Mouse (Mus musculus) spleen, adult 2 months (tissue): ENCODE results near the gene Nlgn2.

Experiments
- CTCF ChIP-seq: fragments of 200-500 bp; IDR thresholded peaks from 2 replicates; pipeline ENCODE4 v1.5.1; 2011; ENCODE audit warnings: mild to moderate bottlenecking, inconsistent platforms; ENCODE audit not compliant: insufficient read depth, insufficient read length, insufficient replicate concordance; ENCODE audit errors: extremely low read depth
- POLR2A ChIP-seq: fragments of 200-500 bp; IDR thresholded peaks from 2 replicates; pipeline ENCODE4 v1.6.1; 2011; ENCODE audit warnings: low read depth, low read length, inconsistent platforms

DNA sequence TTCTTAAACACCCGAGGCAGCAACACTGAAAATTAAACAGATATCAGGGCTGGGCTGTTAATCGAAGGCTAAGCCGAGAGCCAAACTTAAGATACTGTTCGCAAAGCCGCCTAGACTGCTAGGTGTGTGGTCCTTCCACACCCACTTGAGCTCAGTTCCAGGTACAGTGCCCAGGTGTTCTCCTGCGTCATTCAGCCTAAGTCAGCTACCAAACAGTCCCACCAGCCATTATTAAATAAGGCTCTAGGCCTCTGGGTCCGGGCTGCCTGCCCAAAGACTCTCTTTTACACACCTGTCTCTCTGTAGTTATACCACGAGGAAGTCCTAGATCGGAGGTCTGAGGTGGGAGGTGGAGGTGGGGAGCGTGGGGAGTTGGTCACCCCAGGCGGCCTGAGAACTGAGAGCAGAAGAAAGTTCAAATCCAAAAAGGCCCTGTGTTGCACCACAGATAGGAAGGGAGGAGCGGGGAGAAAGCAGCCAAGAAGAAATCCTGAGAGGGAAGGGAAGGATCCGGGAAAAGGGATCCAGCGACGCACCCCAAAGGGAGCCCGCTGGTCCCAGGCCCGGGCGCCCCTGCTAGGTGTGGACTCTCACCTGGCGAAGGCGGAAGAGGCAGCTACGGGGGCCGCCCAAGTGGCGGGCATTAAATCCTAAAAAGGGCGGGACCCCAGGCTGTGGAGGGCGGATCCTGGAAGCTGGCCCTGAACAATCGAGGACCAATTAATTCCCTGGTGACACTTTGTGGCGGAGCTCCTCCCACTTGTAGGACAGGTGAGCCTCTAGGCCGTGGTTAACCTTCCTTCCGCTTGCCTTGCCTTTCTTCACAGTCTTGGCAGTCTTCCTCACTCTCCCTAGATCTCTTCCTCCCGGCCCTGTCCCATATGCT is 20.8 kb upstream of the Nlgn2 start, which contains the start of gene Tnk1:
- no peak for TF ChIP-seq CTCF
- TF ChIP-seq POLR2A, result no peak
